Mouse (Mus musculus) forebrain, postnatal 0 days (tissue): Measurements from ENCODE around the gene Mlycd. TPM values are rescaled to one million over a fixed set of nuclear protein-coding genes. Genes with fewer than 3 reads are reported as not detected.

Experiments used
- ATAC-seq: fragments of 200-750 bp; cut with Nextera tagmentation; 2 replicates; pipeline ENCODE4 v1.8.0; 2017; ENCODE audit warnings: mild to moderate bottlenecking, moderate library complexity
- DNase-seq: peaks from one replicate; pipeline ENCODE4 v3.0.0-alpha.2; 2015
- H3K27ac ChIP-seq: fragments of 300-500 bp; sonication (generic); 2 replicates; pipeline ENCODE4 v1.5.1; 2014; ENCODE audit warnings: low read depth, mild to moderate bottlenecking, antibody characterized with exemption, low read length, moderate library complexity, mixed read lengths
- H3K27me3 ChIP-seq: fragments of 300-500 bp; sonication (generic); 2 replicates; pipeline ENCODE4 v1.6.1; 2014; ENCODE audit warnings: mild to moderate bottlenecking, low read length, mixed read lengths; ENCODE audit not compliant: insufficient read depth
- H3K36me3 ChIP-seq: fragments of 300-500 bp; sonication (generic); 2 replicates; pipeline ENCODE4 v1.6.1; 2014; ENCODE audit warnings: mild to moderate bottlenecking, moderate library complexity; ENCODE audit not compliant: insufficient read depth
- H3K4me1 ChIP-seq: fragments of 300-500 bp; sonication (generic); 2 replicates; pipeline ENCODE4 v1.6.1; 2014; ENCODE audit warnings: antibody characterized with exemption; ENCODE audit not compliant: insufficient read depth
- H3K4me2 ChIP-seq: fragments of 300-500 bp; sonication (generic); 2 replicates; pipeline ENCODE4 v1.6.1; 2014; ENCODE audit warnings: low read depth, mild to moderate bottlenecking, moderate library complexity
- H3K4me3 ChIP-seq: fragments of 300-500 bp; sonication (generic); 2 replicates; pipeline ENCODE4 v1.5.1; 2014; ENCODE audit warnings: low read depth, low read length, mixed read lengths
- H3K9ac ChIP-seq: fragments of 300-500 bp; sonication (generic); 2 replicates; pipeline ENCODE4 v1.6.1; 2014; ENCODE audit warnings: mild to moderate bottlenecking
- H3K9me3 ChIP-seq: fragments of 300-500 bp; sonication (generic); 2 replicates; pipeline ENCODE4 v1.6.1; 2016; ENCODE audit warnings: low read length
- CTCF ChIP-seq: sonication (generic); IDR thresholded peaks from 2 replicates; pipeline ENCODE4 v1.5.1; 2016; ENCODE audit warnings: antibody characterized with exemption, control low read depth, low read depth
- WGBS: fragments of 180-500 bp; shearing (Covaris S2); extraction: QIAGEN DNeasy Blood & Tissue Kit; methylation state at CpG from one replicate; pipeline ENCODE4 v1.1.7; 2014; 5-methylcytosine and 5-hydroxymethylcytosine counted together
- polyA plus RNA-seq: library from polyadenylated mRNA; unstranded; fragments of >200 nt; fragmentation: Nextera tagmentation; extraction: Ambion mirVana; gene quantifications from 2 replicates; pipeline ENCODE4 v1.2.1, GENCODE M21; 2015
- total RNA-seq: library from RNA; depleted of rRNA; stranded (reverse); fragments of >200 nt; gene quantifications from 2 replicates; pipeline ENCODE4 v1.2.3, GENCODE M21; 2014

Gene Mlycd
- total and polyA plus RNA-seq, 2 experiments from 2014 or later = 21.3 to 27.6 TPM

DNA sequence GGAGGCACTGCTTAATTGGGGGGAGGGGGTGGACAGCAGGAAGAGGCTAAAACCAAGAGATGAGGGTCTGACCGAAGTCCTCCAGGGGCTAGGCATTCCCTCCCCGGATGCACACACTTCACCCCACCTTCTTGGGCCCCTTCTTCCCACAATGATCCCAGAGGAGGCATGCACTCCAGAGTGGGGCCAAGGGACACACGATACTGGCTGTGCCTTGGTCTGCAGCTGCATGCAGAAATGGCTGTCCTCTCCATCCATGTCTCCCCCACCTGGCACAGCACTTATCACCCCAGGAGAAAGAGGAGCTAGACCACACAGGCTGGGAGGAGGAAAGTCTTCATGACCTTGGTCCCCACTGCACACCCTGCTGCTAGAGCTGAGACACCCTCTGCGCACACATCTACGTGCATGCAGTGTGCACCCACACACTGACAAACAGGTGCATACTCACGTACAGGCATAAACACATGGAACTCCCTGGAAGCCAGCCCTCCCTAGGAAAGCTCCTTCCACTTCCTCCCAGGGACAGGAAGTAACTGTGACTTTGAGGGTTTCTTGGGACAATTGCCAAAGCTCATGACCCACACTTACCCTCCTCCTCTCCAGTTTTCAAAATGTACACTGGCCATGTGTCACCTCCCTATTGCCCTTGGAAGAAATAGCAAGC lies 31.5 kb downstream of the Mlycd start:
- no peaks in the 10 kb centered on the region for H3K4me1 ChIP-seq
- H3K36me3 ChIP-seq = no peaks in the 10 kb centered on the region
- H3K27ac ChIP-seq = no peak overlapping the region
- no peak overlapping the region for H3K4me2 ChIP-seq
- 88% methylated on average over 6 of the region's 6 CpGs for WGBS
- TF ChIP-seq CTCF = no peak
- no peak overlapping the region for H3K9ac ChIP-seq
- H3K4me3 ChIP-seq = no peak overlapping the region
- no peaks in the 10 kb centered on the region for H3K9me3 ChIP-seq
- DNase-seq (no peak), ATAC-seq (no peak)
- H3K27me3 ChIP-seq = no peaks in the 10 kb centered on the region

- H3K4me1 ChIP-seq = no peaks in the 10 kb centered on the region
- H3K27me3 ChIP-seq = no peaks in the 10 kb centered on the region
- H3K9ac ChIP-seq = no peak overlapping the region
- no peak overlapping the region for H3K4me2 ChIP-seq
- no peak for TF ChIP-seq CTCF
- H3K27ac ChIP-seq = no peak overlapping the region
- H3K36me3 ChIP-seq = no peaks in the 10 kb centered on the region
- ATAC-seq = no peak
- no peaks in the 10 kb centered on the region for H3K9me3 ChIP-seq
- WGBS = 78% methylated on average over 12 of the region's 12 CpGs
- no peak overlapping the region for H3K4me3 ChIP-seq
- no peak for DNase-seq
These were observed 33.1 kb downstream of the Mlycd start for GRCm38 (mm10) chr8:119427634-119428349.

DNA sequence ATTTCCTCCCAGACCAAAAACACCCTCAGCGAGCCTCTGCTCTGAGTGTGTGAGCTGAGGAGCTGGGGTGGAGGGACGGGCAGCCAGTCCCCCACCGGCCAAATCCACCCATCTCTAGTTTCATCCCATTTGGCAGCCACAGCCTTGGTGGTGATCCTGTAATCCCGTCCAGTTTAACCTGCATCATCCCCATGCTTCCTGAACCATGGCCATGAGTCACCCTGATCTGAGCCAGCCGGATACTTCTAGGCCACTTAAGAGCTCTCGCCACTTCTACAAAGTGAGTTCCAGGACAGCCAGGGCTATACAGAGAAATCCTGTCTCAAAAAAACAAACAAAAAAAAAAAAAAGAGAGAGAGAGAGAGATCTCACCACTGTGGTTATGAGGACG lies 33.7 kb downstream of the Mlycd start:
- Histone ChIP-seq H3K4me1 (no peaks in the 10 kb centered on the region), H3K36me3 (no peaks in the 10 kb centered on the region), H3K9me3 (no peaks in the 10 kb centered on the region), H3K9ac (no peak overlapping the region), H3K27me3 (no peaks in the 10 kb centered on the region), H3K27ac (no peak overlapping the region), H3K4me2 (no peak overlapping the region), H3K4me3 (no peak overlapping the region)
- no peak for DNase-seq
- 80% methylated on average over 7 of the region's 7 CpGs for WGBS
- ATAC-seq = no peak
- no peak for TF ChIP-seq CTCF

GRCm38 (mm10) chr8:119428766-119429327 lies 34.2 kb downstream of the Mlycd start:
- no peaks in the 10 kb centered on the region for H3K36me3 ChIP-seq
- WGBS = 78% methylated on average over 5 of the region's 5 CpGs
- no peak overlapping the region for H3K4me3 ChIP-seq
- no peak overlapping the region for H3K9ac ChIP-seq
- H3K4me2 ChIP-seq = no peak overlapping the region
- H3K4me1 ChIP-seq = no peaks in the 10 kb centered on the region
- no peak for ATAC-seq
- no peak for TF ChIP-seq CTCF
- no peak overlapping the region for H3K27ac ChIP-seq
- H3K27me3 ChIP-seq = no peaks in the 10 kb centered on the region
- H3K9me3 ChIP-seq = no peaks in the 10 kb centered on the region
- no peak for DNase-seq

- Histone ChIP-seq H3K36me3 (no peaks in the 10 kb centered on the region), H3K9ac (no peak overlapping the region), H3K27me3 (no peaks in the 10 kb centered on the region), H3K9me3 (no peaks in the 10 kb centered on the region), H3K4me1 (no peaks in the 10 kb centered on the region), H3K27ac (no peak overlapping the region), H3K4me3 (no peak overlapping the region), H3K4me2 (no peak overlapping the region)
- WGBS = 87% methylated on average over 3 of the region's 3 CpGs
- no peak for ATAC-seq
- TF ChIP-seq CTCF = no peak
- DNase-seq = no peak
These were observed 34.9 kb downstream of the Mlycd start for GRCm38 (mm10) chr8:119429552-119429951.

GRCm38 (mm10) chr8:119430250-119430649 lies 35.6 kb downstream of the Mlycd start:
- no peak for ATAC-seq
- Histone ChIP-seq H3K27me3 (no peaks in the 10 kb centered on the region), H3K4me3 (no peak overlapping the region), H3K27ac (no peak overlapping the region), H3K4me1 (no peaks in the 10 kb centered on the region), H3K9me3 (no peaks in the 10 kb centered on the region), H3K36me3 (no peaks in the 10 kb centered on the region), H3K4me2 (no peak overlapping the region), H3K9ac (no peak overlapping the region)
- TF ChIP-seq CTCF = no peak
- no peak for DNase-seq
- 84% methylated on average over 8 of the region's 8 CpGs for WGBS

GRCm38 (mm10) chr8:119430690-119431089 lies 36.0 kb downstream of the Mlycd start:
- WGBS = 93% methylated on average over 7 of the region's 7 CpGs
- Histone ChIP-seq H3K9me3 (no peaks in the 10 kb centered on the region), H3K36me3 (no peaks in the 10 kb centered on the region), H3K4me2 (no peak overlapping the region), H3K9ac (no peak overlapping the region), H3K4me1 (no peaks in the 10 kb centered on the region), H3K27ac (no peak overlapping the region), H3K27me3 (no peaks in the 10 kb centered on the region), H3K4me3 (no peak overlapping the region)
- ATAC-seq = no peak
- TF ChIP-seq CTCF = no peak
- no peak for DNase-seq
